Mouse (Mus musculus) heart, postnatal 0 days (tissue): Measurements from ENCODE around the gene Gm10271. TPM values are rescaled to one million over a fixed set of nuclear protein-coding genes. Genes with fewer than 3 reads are reported as not detected.
A peak's percentile ranks its signal among the peaks of the same experiment; 100 is the strongest.

ENCODE experiments used
- ATAC-seq: fragments of 200-750 bp; cut with Nextera tagmentation; 2 replicates; pipeline ENCODE4 v1.8.0; 2017; ENCODE audit warnings: low read depth, moderate number of reproducible peaks, moderate library complexity; ENCODE audit not compliant: insufficient read depth
- DNase-seq: peaks from one replicate; pipeline ENCODE4 v3.0.0-alpha.2; 2016; ENCODE audit warnings: low spot score
- H3K27ac ChIP-seq: fragments of 300-500 bp; sonication (generic); 2 replicates; pipeline ENCODE4 v1.5.1; 2014; ENCODE audit warnings: low read depth, mild to moderate bottlenecking
- H3K27me3 ChIP-seq: fragments of 300-500 bp; sonication (generic); 2 replicates; pipeline ENCODE4 v1.6.1; 2014; ENCODE audit warnings: low read length, mixed read lengths; ENCODE audit not compliant: control insufficient read depth, insufficient read depth
- H3K36me3 ChIP-seq: fragments of 300-500 bp; sonication (generic); replicated peaks from 2 replicates; pipeline ENCODE4 v1.6.1; 2014; ENCODE audit warnings: low read length, mixed read lengths; ENCODE audit not compliant: control insufficient read depth, insufficient read depth
- H3K4me1 ChIP-seq: fragments of 300-500 bp; sonication (generic); 2 replicates; pipeline ENCODE4 v1.6.1; 2014; ENCODE audit warnings: antibody characterized with exemption; ENCODE audit not compliant: control insufficient read depth, insufficient read depth
- H3K4me2 ChIP-seq: fragments of 300-500 bp; sonication (generic); 2 replicates; pipeline ENCODE4 v1.6.1; 2014; ENCODE audit warnings: low read depth, mild to moderate bottlenecking, low read length, moderate library complexity
- H3K4me3 ChIP-seq: fragments of 300-500 bp; sonication (generic); 2 replicates; pipeline ENCODE4 v1.5.1; 2014; ENCODE audit warnings: low read depth, low read length
- H3K9ac ChIP-seq: fragments of 300-500 bp; sonication (generic); replicated peaks from 2 replicates; pipeline ENCODE4 v1.6.1; 2014; ENCODE audit warnings: low read depth, low read length, mixed read lengths
- H3K9me3 ChIP-seq: fragments of 300-500 bp; sonication (generic); replicated peaks from 2 replicates; pipeline ENCODE4 v1.6.1; 2016; ENCODE audit warnings: low read length; ENCODE audit not compliant: control insufficient read depth
- CTCF ChIP-seq: IDR thresholded peaks from 2 replicates; pipeline ENCODE4 v1.5.1; 2016; ENCODE audit warnings: antibody characterized with exemption, control low read depth, low read depth
- EP300 ChIP-seq: IDR thresholded peaks from 2 replicates; pipeline ENCODE4 v1.6.1; 2016; ENCODE audit warnings: antibody characterized with exemption, low read depth
- WGBS: fragments of 180-500 bp; shearing (Covaris S2); extraction: QIAGEN DNeasy Blood & Tissue Kit; methylation state at CpG from one replicate; pipeline ENCODE4 v1.1.7; 2014; 5-methylcytosine and 5-hydroxymethylcytosine counted together
- polyA plus RNA-seq: library from polyadenylated mRNA; unstranded; fragments of >200 nt; fragmentation: Nextera tagmentation; extraction: Ambion mirVana; gene quantifications from 2 replicates; pipeline ENCODE4 v1.2.1, GENCODE M21; 2015
- total RNA-seq: library from RNA; depleted of rRNA; stranded (reverse); fragments of >200 nt; gene quantifications from 2 replicates; pipeline ENCODE4 v1.2.3, GENCODE M21; 2014; ENCODE audit warnings: low replicate concordance

The Gm10271 gene
- total and polyA plus RNA-seq, 2 experiments from 2014 or later = not detected

DNA sequence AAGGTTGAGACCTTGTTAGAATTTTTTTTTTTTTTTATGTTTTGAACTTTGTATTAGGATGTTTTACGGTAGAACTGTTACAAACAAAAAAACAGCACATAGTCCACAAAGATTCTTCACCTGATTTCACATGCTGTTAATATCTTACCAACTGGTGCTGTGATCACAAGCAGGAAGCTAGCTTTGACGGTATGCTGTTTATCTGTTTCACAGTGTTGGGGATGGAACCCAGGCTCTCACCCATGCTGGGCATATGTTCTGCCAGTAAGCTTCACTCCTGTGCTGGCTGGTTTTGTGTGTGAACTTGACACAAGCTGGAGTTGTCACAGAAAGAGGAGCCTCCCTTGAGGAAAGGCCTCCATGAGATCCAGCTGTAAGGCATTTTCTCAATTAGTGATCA is 5.4 kb upstream of the Gm10271 start:
- no peak overlapping the region for H3K27ac ChIP-seq
- no peak for TF ChIP-seq EP300
- no peak for TF ChIP-seq CTCF
- H3K36me3 ChIP-seq = no peaks in the 10 kb centered on the region
- H3K9me3 ChIP-seq = no peaks in the 10 kb centered on the region
- 87% methylated on average over 2 of the region's 2 CpGs for WGBS
- ATAC-seq (no peak), DNase-seq (no peak)
- no peak overlapping the region for H3K4me3 ChIP-seq
- no peaks in the 10 kb centered on the region for H3K27me3 ChIP-seq
- no peaks in the 10 kb centered on the region for H3K4me1 ChIP-seq
- H3K4me2 ChIP-seq = no peak overlapping the region
- no peak overlapping the region for H3K9ac ChIP-seq

DNA sequence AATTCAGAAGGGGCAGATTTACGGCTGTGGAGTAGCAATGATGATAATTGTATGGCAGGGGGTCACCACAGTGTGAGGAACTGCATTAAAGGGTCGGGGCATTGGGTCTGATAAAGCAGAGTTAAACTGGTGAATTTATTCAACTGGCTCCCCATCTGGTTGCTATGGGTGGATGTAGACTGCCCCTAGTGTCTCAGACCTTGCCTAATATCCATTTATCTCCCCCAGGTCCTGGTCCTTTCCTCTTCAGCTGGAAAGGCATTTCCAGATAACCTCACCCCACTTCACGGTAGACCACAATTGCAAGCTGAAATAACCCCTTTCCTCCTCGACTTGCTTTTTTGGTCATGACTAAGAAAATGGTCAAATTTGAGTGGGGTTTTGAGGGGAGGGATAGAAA is 5.0 kb upstream of the Gm10271 start:
- DNase-seq = no peak
- WGBS = 43% methylated on average over 4 of the region's 4 CpGs
- H3K36me3 ChIP-seq = no peaks in the 10 kb centered on the region
- no peaks in the 10 kb centered on the region for H3K27me3 ChIP-seq
- no peaks in the 10 kb centered on the region for H3K4me1 ChIP-seq
- no peak overlapping the region for H3K9ac ChIP-seq
- TF ChIP-seq EP300 = no peak
- no peak for ATAC-seq
- no peak overlapping the region for H3K4me3 ChIP-seq
- H3K9me3 ChIP-seq = no peaks in the 10 kb centered on the region
- no peak overlapping the region for H3K4me2 ChIP-seq
- no peak overlapping the region for H3K27ac ChIP-seq

DNA sequence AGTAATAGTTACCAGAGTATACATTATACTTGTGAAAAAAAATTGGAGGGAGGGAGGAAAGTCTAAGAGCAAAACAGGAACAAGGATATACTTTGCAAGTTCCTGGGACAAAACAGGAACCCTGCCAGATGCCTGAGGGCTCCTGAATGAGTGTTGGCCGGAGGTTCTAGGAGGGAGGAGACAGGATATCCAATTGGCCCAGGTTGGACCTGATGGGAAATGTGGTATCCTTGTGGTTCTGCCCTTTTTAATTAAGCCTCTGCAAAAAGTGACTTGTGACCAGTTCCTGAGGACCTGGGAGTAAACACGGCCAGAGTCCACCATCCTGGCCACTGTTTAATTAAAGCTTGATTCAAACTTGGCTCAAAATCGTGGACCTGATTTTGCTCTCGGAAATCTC is 3.7 kb downstream of the Gm10271 start:
- no peak overlapping the region for H3K4me3 ChIP-seq
- H3K4me2 ChIP-seq = no peak overlapping the region
- peaks cover 3% of the 10 kb centered on the region for H3K4me1 ChIP-seq
- H3K9ac ChIP-seq = no peak overlapping the region
- ATAC-seq (no peak), DNase-seq (no peak)
- 64% methylated on average over 4 of the region's 4 CpGs for WGBS
- H3K27me3 ChIP-seq = no peaks in the 10 kb centered on the region
- no peaks in the 10 kb centered on the region for H3K36me3 ChIP-seq
- TF ChIP-seq CTCF = no peak
- no peak for TF ChIP-seq EP300
- H3K9me3 ChIP-seq = no peaks in the 10 kb centered on the region
- no peak overlapping the region for H3K27ac ChIP-seq

DNA sequence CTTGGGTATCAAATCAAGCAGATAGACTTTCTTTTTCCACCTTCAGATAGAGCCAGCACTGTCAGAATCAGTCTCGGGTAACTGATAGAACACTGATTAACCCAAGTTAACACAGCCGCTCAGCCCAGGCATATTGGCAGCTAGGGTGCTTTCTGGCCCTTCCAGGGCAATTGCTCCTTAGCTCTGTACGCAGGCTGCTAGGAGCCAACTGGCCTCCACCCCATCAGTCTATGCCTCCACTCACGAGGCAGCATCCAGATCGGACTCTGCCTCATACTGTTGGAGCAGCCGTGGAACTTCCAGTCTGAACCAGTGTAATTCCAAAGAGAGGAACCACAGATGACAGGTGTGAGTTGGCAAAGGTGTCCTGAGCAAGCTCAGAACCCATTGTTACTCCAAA is 6.3 kb downstream of the Gm10271 start:
- no peak overlapping the region for H3K4me2 ChIP-seq
- H3K27me3 ChIP-seq = no peaks in the 10 kb centered on the region
- no peak overlapping the region for H3K4me3 ChIP-seq
- H3K36me3 ChIP-seq = no peaks in the 10 kb centered on the region
- no peak overlapping the region for H3K27ac ChIP-seq
- 71% methylated on average over 6 of the region's 6 CpGs for WGBS
- TF ChIP-seq EP300 = no peak
- TF ChIP-seq CTCF = no peak
- H3K4me1 ChIP-seq = peaks cover 3% of the 10 kb centered on the region
- 0 out of 2 replicates have a peak, but pooled peaks cover 3% of the 10 kb centered on the region for H3K9me3 ChIP-seq
- ATAC-seq = no peak
- no peak overlapping the region for H3K9ac ChIP-seq
- no peak for DNase-seq

DNA sequence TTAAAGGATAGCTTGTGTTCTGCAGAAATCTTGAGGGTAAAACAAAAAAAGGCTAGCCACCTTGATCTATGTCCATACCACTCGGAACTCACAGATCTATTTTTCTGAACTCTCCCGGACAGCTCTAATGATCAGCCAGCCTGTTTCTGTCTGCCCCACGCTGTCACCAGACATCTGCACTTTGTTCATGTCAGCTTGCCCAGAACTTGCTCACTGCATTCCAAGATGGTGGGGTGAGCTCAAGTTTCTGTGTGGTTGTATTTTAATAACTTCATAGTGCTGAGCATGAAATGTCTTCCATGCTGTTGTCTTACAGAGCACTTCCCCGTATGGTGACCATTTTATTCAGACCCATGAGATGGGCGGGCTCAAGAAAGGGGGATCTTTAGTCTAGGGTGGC is 7.1 kb downstream of the Gm10271 start:
- H3K9ac ChIP-seq = no peak overlapping the region
- H3K4me3 ChIP-seq = no peak overlapping the region
- ATAC-seq (peak; percentile 75), DNase-seq (peak; percentile 47)
- H3K36me3 ChIP-seq = no peaks in the 10 kb centered on the region
- no peak for TF ChIP-seq EP300
- 0 out of 2 replicates have a peak, but pooled peaks cover 3% of the 10 kb centered on the region for H3K9me3 ChIP-seq
- no peak overlapping the region for H3K4me2 ChIP-seq
- WGBS = 39% methylated on average over 5 of the region's 5 CpGs
- no peaks in the 10 kb centered on the region for H3K27me3 ChIP-seq
- H3K4me1 ChIP-seq = peaks cover 3% of the 10 kb centered on the region
- H3K27ac ChIP-seq = no peak overlapping the region

DNA sequence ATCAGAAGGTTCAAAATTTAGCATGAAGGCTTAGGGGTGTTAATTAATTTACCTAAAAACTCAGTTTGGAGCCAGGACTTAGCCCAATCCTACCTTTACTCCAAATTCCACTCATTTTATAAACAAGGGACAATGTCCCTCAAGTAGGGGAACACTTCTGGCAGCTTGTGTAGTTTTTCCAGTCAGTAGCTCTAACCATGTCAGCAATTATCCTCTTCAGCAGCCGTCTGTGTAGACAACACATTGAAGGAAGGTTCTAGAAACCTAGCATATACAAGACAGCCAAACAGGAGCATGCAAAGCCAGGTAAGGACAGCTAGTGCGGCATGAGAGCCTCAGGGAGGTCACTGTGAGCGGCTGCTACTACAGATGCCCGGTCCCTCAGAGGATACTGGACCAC is 7.8 kb downstream of the Gm10271 start:
- Histone ChIP-seq H3K4me1 (peaks cover 3% of the 10 kb centered on the region), H3K4me3 (no peak overlapping the region), H3K4me2 (no peak overlapping the region), H3K36me3 (no peaks in the 10 kb centered on the region), H3K9me3 (0 out of 2 replicates have a peak, but pooled peaks cover 3% of the 10 kb centered on the region), H3K27me3 (no peaks in the 10 kb centered on the region), H3K27ac (no peak overlapping the region), H3K9ac (no peak overlapping the region)
- no peak for TF ChIP-seq CTCF
- TF ChIP-seq EP300 = no peak
- DNase-seq (no peak), ATAC-seq (no peak)
- 76% methylated on average over 4 of the region's 4 CpGs for WGBS
